Comparison of ENCODE assay signal across 2 mouse cellular contexts in the genomic region with DNA sequence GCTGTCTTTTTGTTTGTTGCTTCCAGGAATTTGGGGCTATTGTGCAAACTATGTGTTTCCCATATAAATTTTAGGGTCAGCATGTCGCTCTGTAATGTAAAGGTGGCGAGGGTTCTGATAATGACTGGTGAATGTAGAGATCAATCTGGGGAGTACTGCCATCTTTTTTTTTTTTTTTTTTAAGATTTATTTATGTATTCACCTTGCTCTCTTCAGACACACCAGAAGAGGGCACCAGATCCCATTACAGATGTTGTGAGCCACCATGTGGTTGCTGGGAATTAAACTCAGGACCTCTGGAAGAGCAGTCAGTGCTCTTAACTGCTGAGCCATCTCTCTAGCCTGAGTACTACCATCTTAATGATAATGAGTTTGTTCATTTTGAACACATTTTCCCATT.
TF ChIP-seq lines count a peak whose summit lies in the region.

No protein-coding gene starts in this region.

TF ChIP-seq in CH12.LX, 34 proteins besides CTCF, POLR2A, EP300 and RAD21:
- peak; percentile 65 for TF ChIP-seq ZNF384 (IDR thresholded peaks at IDR 0.05; ENCODE audit: low read depth, low read length)

TF ChIP-seq in MEL, 35 proteins besides CTCF, POLR2A, EP300 and RAD21:
- TF ChIP-seq ZNF384 (IDR thresholded peaks at IDR 0.05; ENCODE audit: low read depth, low read length): peak; percentile 76
TF ChIP-seq in MEL: peak in this region for 1; not testable (repeated sequence) for 34.
